Mouse (Mus musculus) stomach, embryonic 16.5 days (tissue): ENCODE measurements at regions not wholly inside any gene's neighbourhood (a gene's known extent, or its start where the extent isn't known, plus 50 kb on each side); places are given as distances from the start of the nearest gene placed in this dataset.

Experiments
- ATAC-seq: fragments of 200-750 bp; cut with Nextera tagmentation; 2 replicates; pipeline ENCODE4 v1.8.0; 2017; ENCODE audit warnings: moderate number of reproducible peaks, moderate TSS enrichment; ENCODE audit not compliant: insufficient read depth, low FRiP score
- H3K27ac ChIP-seq: fragments of 300-500 bp; sonication (generic); 2 replicates; pipeline ENCODE4 v1.5.1; 2014; ENCODE audit warnings: low read length
- H3K27me3 ChIP-seq: fragments of 300-500 bp; sonication (generic); 2 replicates; pipeline ENCODE4 v1.6.1; 2014; ENCODE audit warnings: low read length, control low read depth, mixed read lengths; ENCODE audit not compliant: control insufficient read depth, insufficient read depth
- H3K36me3 ChIP-seq: fragments of 300-500 bp; sonication (generic); 2 replicates; pipeline ENCODE4 v1.6.1; 2014; ENCODE audit warnings: low read length; ENCODE audit not compliant: control insufficient read depth, insufficient read depth
- H3K4me1 ChIP-seq: fragments of 300-500 bp; sonication (generic); 2 replicates; pipeline ENCODE4 v1.6.1; 2014; ENCODE audit warnings: low read length, control low read depth, mixed read lengths; ENCODE audit not compliant: control insufficient read depth, insufficient read depth
- H3K4me2 ChIP-seq: fragments of 300-500 bp; sonication (generic); 2 replicates; pipeline ENCODE4 v1.6.1; 2014; ENCODE audit warnings: low read depth, low read length, mixed read lengths
- H3K4me3 ChIP-seq: fragments of 300-500 bp; sonication (generic); replicated peaks from 2 replicates; pipeline ENCODE4 v1.5.1; 2014; ENCODE audit warnings: mild to moderate bottlenecking, low read length
- H3K9ac ChIP-seq: fragments of 300-500 bp; sonication (generic); 2 replicates; pipeline ENCODE4 v1.6.1; 2014; ENCODE audit warnings: low read length
- H3K9me3 ChIP-seq: fragments of 300-500 bp; sonication (generic); replicated peaks from 2 replicates; pipeline ENCODE4 v1.6.1; 2016; ENCODE audit warnings: low read length, control low read depth; ENCODE audit not compliant: control insufficient read depth
- WGBS: fragments of 180-500 bp; shearing (Covaris S2); extraction: QIAGEN DNeasy Blood & Tissue Kit; methylation state at CpG from one replicate; pipeline ENCODE4 v1.1.7; 2014; 5-methylcytosine and 5-hydroxymethylcytosine counted together

DNA sequence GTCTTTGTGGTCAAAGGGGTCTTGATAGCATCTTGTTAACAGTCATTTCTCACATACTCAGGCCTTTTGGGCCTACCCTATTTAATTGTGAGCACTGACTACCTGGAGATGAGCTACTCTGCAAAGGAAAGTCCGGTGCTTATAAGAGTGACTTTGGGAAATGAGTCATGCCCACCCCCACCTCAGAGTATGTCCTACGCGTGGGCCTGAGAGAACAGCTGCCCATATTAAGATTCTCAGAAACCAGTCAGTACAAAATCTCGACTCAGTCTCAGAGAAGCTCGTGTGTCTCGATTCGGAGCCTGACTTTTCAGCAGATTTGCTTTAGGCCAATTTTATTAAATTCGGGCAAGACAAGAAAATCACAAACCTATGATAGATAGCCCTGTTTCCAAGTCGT is 301.1 kb downstream of the Xpnpep1 start:
- H3K4me3 ChIP-seq: no peak overlapping the region
- no peaks in the 10 kb centered on the region for H3K36me3 ChIP-seq
- H3K27me3 ChIP-seq: no peaks in the 10 kb centered on the region
- no peak overlapping the region for H3K27ac ChIP-seq
- no peaks in the 10 kb centered on the region for H3K4me1 ChIP-seq
- WGBS: 89% methylated on average over 9 of the region's 9 CpGs
- H3K9me3 ChIP-seq: no peaks in the 10 kb centered on the region
- no peak overlapping the region for H3K4me2 ChIP-seq
- no peak for ATAC-seq
- H3K9ac ChIP-seq: no peak overlapping the region

DNA sequence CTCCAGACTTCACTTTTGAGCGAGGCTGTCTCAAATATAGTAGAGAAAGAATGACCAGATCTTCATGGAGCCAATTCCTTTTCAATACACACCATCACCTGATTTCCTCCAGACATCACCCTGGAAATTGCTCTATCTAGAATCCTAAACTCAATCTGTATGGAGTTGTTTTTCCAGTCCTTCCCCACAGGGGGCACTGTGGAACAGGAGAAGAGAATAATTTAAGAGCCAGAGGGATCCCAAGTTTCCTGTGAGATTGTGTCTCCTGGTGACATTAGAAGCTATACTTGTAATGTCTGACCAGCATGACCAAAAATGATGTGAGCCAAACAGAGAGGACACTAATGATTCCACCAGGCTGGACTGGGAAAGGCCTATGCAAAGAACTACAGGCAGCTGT is 318.2 kb downstream of the Xpnpep1 start:
- no peaks in the 10 kb centered on the region for H3K4me1 ChIP-seq
- H3K4me2 ChIP-seq: no peak overlapping the region
- H3K27ac ChIP-seq: no peak overlapping the region
- 36% methylated on average over 1 of the region's 1 CpGs for WGBS
- H3K9ac ChIP-seq: no peak overlapping the region
- no peaks in the 10 kb centered on the region for H3K27me3 ChIP-seq
- no peak overlapping the region for H3K4me3 ChIP-seq
- no peaks in the 10 kb centered on the region for H3K9me3 ChIP-seq
- H3K36me3 ChIP-seq: no peaks in the 10 kb centered on the region
- no peak for ATAC-seq

- no peaks in the 10 kb centered on the region for H3K9me3 ChIP-seq
Observed at GRCm38 (mm10) chr19:52715359-52715758, 324.7 kb downstream of the Xpnpep1 start.

GRCm38 (mm10) chr19:52707679-52708078 is 332.3 kb downstream of the Xpnpep1 start:
- WGBS: 68% methylated on average over 1 of the region's 1 CpGs
- no peak overlapping the region for H3K27ac ChIP-seq
- H3K36me3 ChIP-seq: no peaks in the 10 kb centered on the region
- ATAC-seq: no peak
- H3K4me2 ChIP-seq: no peak overlapping the region
- no peaks in the 10 kb centered on the region for H3K27me3 ChIP-seq
- no peaks in the 10 kb centered on the region for H3K9me3 ChIP-seq
- no peak overlapping the region for H3K4me3 ChIP-seq
- H3K9ac ChIP-seq: no peak overlapping the region
- H3K4me1 ChIP-seq: no peaks in the 10 kb centered on the region

More at GRCm38 (mm10) chr19:52715359-52715758, 324.7 kb downstream of the Xpnpep1 start:
- WGBS: 26% methylated on average over 5 of the region's 5 CpGs
- H3K4me3 ChIP-seq: no peak overlapping the region
- no peaks in the 10 kb centered on the region for H3K36me3 ChIP-seq
- no peak overlapping the region for H3K9ac ChIP-seq
- no peak overlapping the region for H3K4me2 ChIP-seq
- ATAC-seq: no peak
- no peak overlapping the region for H3K27ac ChIP-seq
- H3K4me1 ChIP-seq: no peaks in the 10 kb centered on the region; the same call in 1 of the 2 replicates
- no peaks in the 10 kb centered on the region for H3K27me3 ChIP-seq

DNA sequence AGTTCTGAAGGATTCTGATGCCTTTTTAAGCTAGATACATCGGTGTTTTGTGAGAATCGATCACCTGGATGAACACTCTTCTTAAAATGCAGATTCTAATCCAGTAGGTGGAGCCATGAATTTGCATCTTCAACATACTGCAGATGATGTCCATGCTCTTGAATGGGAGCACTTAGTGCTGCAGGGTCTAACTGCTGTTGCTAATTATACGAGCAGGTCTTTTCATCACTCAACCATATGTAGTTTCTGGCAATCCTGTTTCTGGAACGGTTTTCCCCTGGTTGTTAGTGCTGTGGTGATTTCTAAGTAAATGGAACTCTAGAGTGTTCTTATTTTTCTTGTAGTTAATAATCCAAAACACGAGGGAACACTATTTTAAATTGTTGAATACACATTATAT is 379.0 kb downstream of the Xpnpep1 start:
- WGBS: 64% methylated on average over 5 of the region's 5 CpGs
- no peaks in the 10 kb centered on the region for H3K4me1 ChIP-seq
- no peaks in the 10 kb centered on the region for H3K9me3 ChIP-seq
- no peaks in the 10 kb centered on the region for H3K36me3 ChIP-seq
- no peak overlapping the region for H3K4me2 ChIP-seq
- no peaks in the 10 kb centered on the region for H3K27me3 ChIP-seq
- no peak overlapping the region for H3K27ac ChIP-seq
- H3K9ac ChIP-seq: no peak overlapping the region
- ATAC-seq: no peak
- H3K4me3 ChIP-seq: no peak overlapping the region

- 68% methylated on average over 17 of the region's 17 CpGs for WGBS
- H3K36me3 ChIP-seq: no peaks in the 10 kb centered on the region
- H3K4me3 ChIP-seq: no peak overlapping the region
- H3K9me3 ChIP-seq: no peaks in the 10 kb centered on the region
- H3K9ac ChIP-seq: no peak overlapping the region
- H3K27ac ChIP-seq: no peak overlapping the region
- ATAC-seq: no peak
- no peaks in the 10 kb centered on the region for H3K4me1 ChIP-seq
- no peak overlapping the region for H3K4me2 ChIP-seq
- H3K27me3 ChIP-seq: no peaks in the 10 kb centered on the region
Observed at GRCm38 (mm10) chr19:52647066-52648046, 383.3 kb downstream of the Ins1 start.

- no peak for ATAC-seq
- no peaks in the 10 kb centered on the region for H3K4me1 ChIP-seq
- 27% methylated on average over 5 of the region's 5 CpGs for WGBS
- H3K9ac ChIP-seq: no peak overlapping the region
- no peaks in the 10 kb centered on the region for H3K9me3 ChIP-seq
- no peaks in the 10 kb centered on the region for H3K36me3 ChIP-seq
- no peak overlapping the region for H3K27ac ChIP-seq
- H3K4me3 ChIP-seq: no peak overlapping the region
- no peak overlapping the region for H3K4me2 ChIP-seq
- no peaks in the 10 kb centered on the region for H3K27me3 ChIP-seq
Observed at GRCm38 (mm10) chr19:52640228-52640627, 376.1 kb downstream of the Ins1 start.

- H3K4me3 ChIP-seq: no peak overlapping the region
- no peak overlapping the region for H3K27ac ChIP-seq
- H3K36me3 ChIP-seq: no peaks in the 10 kb centered on the region
- H3K4me2 ChIP-seq: no peak overlapping the region
- no peaks in the 10 kb centered on the region for H3K27me3 ChIP-seq
- WGBS: 51% methylated on average over 4 of the region's 4 CpGs
- no peak overlapping the region for H3K9ac ChIP-seq
- no peaks in the 10 kb centered on the region for H3K4me1 ChIP-seq
- no peaks in the 10 kb centered on the region for H3K9me3 ChIP-seq
- ATAC-seq: peak; percentile 72; the same call in 1 of the 2 replicates
Observed at GRCm38 (mm10) chr19:52632501-52632900, 368.4 kb downstream of the Ins1 start.

DNA sequence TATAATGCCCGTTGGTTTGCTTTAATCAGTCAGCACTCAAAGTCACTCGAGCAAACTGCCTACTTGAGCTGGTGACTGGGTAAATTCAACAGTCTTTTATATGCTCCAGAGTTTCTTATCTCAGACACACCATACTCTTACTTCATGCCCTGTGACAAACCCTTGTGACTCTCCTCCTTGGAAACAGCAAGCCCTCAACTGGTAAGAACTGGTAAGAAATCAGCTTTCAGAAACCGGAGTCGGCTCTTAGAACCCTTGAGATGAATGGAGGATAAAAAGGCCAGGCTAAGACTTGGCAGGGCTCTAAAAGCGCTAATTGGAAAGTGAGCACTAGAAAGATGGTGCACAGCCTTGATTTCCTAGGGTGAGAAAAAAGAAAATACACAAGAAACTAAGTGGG is 360.2 kb downstream of the Ins1 start:
- Histone ChIP-seq H3K9ac (no peak overlapping the region), H3K4me3 (no peak overlapping the region), H3K4me2 (no peak overlapping the region), H3K36me3 (no peaks in the 10 kb centered on the region), H3K9me3 (no peaks in the 10 kb centered on the region), H3K27me3 (no peaks in the 10 kb centered on the region), H3K4me1 (no peaks in the 10 kb centered on the region), H3K27ac (no peak overlapping the region)
- ATAC-seq: no peak
- 71% methylated on average over 5 of the region's 5 CpGs for WGBS
